Mouse (Mus musculus) common myeloid progenitor, adult 5-6 weeks (primary cell): ENCODE results near the gene Pafah1b1. TPM values are rescaled to one million over a fixed set of nuclear protein-coding genes. Genes with fewer than 3 reads are reported as not detected.

Source experiments
- ATAC-seq: replicated peaks from 2 replicates; pipeline ENCODE4 v1.8.0; 2016; ENCODE audit warnings: low read depth, mild to moderate bottlenecking, moderate TSS enrichment, inconsistent platforms; ENCODE audit not compliant: poor library complexity, severe bottlenecking
- total RNA-seq: library from RNA; stranded (forward); fragments of 200-1000, 187-1606 nt; gene quantifications from 2 replicates; pipeline ENCODE4 v1.2.3, GENCODE M21; 2017

Gene Pafah1b1
- total RNA-seq, 1 experiment from 2014 or later, result 76.8 TPM

GRCm38 (mm10) chr11:74665631-74666283 is 58.7 kb downstream of the Pafah1b1 start:
- no peak for ATAC-seq

GRCm38 (mm10) chr11:74664906-74665305 is 59.6 kb downstream of the Pafah1b1 start:
- no peak for ATAC-seq

- peak; percentile 48 for ATAC-seq
Observed at GRCm38 (mm10) chr11:74664279-74664678, 60.2 kb downstream of the Pafah1b1 start.

GRCm38 (mm10) chr11:74662221-74662620 is 62.2 kb downstream of the Pafah1b1 start:
- ATAC-seq, result no peak

- ATAC-seq, result no peak
Observed at GRCm38 (mm10) chr11:74661641-74662040, 62.8 kb downstream of the Pafah1b1 start.

GRCm38 (mm10) chr11:74660336-74660735 is 64.1 kb downstream of the Pafah1b1 start:
- no peak for ATAC-seq

GRCm38 (mm10) chr11:74655941-74656340 is 68.5 kb downstream of the Pafah1b1 start:
- no peak for ATAC-seq

- no peak for ATAC-seq
Observed at GRCm38 (mm10) chr11:74653385-74653784, 71.1 kb downstream of the Pafah1b1 start.

GRCm38 (mm10) chr11:74652791-74653191 is 71.7 kb downstream of the Pafah1b1 start:
- ATAC-seq, result no peak

- no peak for ATAC-seq
Observed at GRCm38 (mm10) chr11:74650576-74651100, 73.8 kb downstream of the Pafah1b1 start.

- ATAC-seq, result peak; percentile 27
Observed at GRCm38 (mm10) chr11:74649647-74650551, 74.6 kb downstream of the Pafah1b1 start.

- ATAC-seq, result peak; percentile 93
Observed at GRCm38 (mm10) chr11:74649095-74649646, 75.3 kb downstream of the Pafah1b1 start, which contains the start of gene Cluh. Cluh (plus strand) TSS chr11:74649495.

GRCm38 (mm10) chr11:74648676-74649075 is 75.8 kb downstream of the Pafah1b1 start:
- peak; percentile 3; the same call in 1 of the 2 replicates for ATAC-seq

- peak; percentile 26 for ATAC-seq
Observed at GRCm38 (mm10) chr11:74647966-74648365, 76.5 kb downstream of the Pafah1b1 start.

- no peak for ATAC-seq
Observed at GRCm38 (mm10) chr11:74639628-74640027, 84.8 kb downstream of the Pafah1b1 start.

- no peak for ATAC-seq
Observed at GRCm38 (mm10) chr11:74638791-74639411, 85.6 kb downstream of the Pafah1b1 start.

- ATAC-seq, result peak; percentile 76
Observed at GRCm38 (mm10) chr11:74637971-74638790, 86.3 kb downstream of the Pafah1b1 start.

- no peak for ATAC-seq
Observed at GRCm38 (mm10) chr11:74637486-74637885, 87.0 kb downstream of the Pafah1b1 start.
